Mouse (Mus musculus): ENCODE data around the gene Tpp2.
"Not testable (repeated sequence)": the region's sequence is repeated elsewhere in the genome, so short reads cannot be mapped to it uniquely, and the experiment has no call there.

The Tpp2 gene

GRCm38 (mm10) chr1:44019934-44020333 is 86.5 kb downstream of the Tpp2 start, which contains the start of gene Mettl21c:
Gene Mettl21c, minus strand, starts transcription at chr1:44020034.
- DNase-seq (ENCODE audit: low spot score) = no peak

GRCm38 (mm10) chr1:44022656-44023055 is 89.2 kb downstream of the Tpp2 start:
- no peak for DNase-seq (ENCODE audit: low spot score)

GRCm38 (mm10) chr1:44027651-44028050 is 94.2 kb downstream of the Tpp2 start:
- no peak for DNase-seq (ENCODE audit: low spot score)

- DNase-seq (ENCODE audit: low spot score) = no peak
These were observed 98.8 kb downstream of the Tpp2 start for GRCm38 (mm10) chr1:44032213-44032612.

- DNase-seq (ENCODE audit: low spot score) = no peak
These were observed 99.5 kb downstream of the Tpp2 start for GRCm38 (mm10) chr1:44032948-44033347.

GRCm38 (mm10) chr1:44041797-44042554 is 108.5 kb downstream of the Tpp2 start:
- DNase-seq (ENCODE audit: low spot score) = peak; percentile 66

GRCm38 (mm10) chr1:44042555-44042915 is 109.1 kb downstream of the Tpp2 start:
- no peak for DNase-seq (ENCODE audit: low spot score)

GRCm38 (mm10) chr1:44045689-44046088 is 112.2 kb downstream of the Tpp2 start:
- DNase-seq (ENCODE audit: low spot score) = not testable (repeated sequence)

GRCm38 (mm10) chr1:44046556-44046955 is 113.1 kb downstream of the Tpp2 start:
- no peak for DNase-seq (ENCODE audit: low spot score)

Measured in T-cell, adult 2 months (primary cell).